15 mouse cellular contexts compared by ENCODE assay signal in genomic region chr2:45693291-45694020, GRCm38 (mm10).
DNase-seq lines count a peak whose midpoint lies in the region; ATAC-seq and TF ChIP-seq lines count a peak whose summit lies in the region.
"Had no signal": no experiment of that assay in that cellular context is flagged by ENCODE, and none has a peak within 500 bp of the region (broad histone marks: within the 10 kb centered on the region; RNA-seq: fewer than 3 reads in every experiment).

No protein-coding gene starts in this region.

- no peak overlapping the region for H3ac ChIP-seq in myocyte (ENCODE audit: control insufficient read depth, insufficient read length)

- H3K27ac ChIP-seq in layer of hippocampus, adult 2 months: 0 out of 2 replicates have a peak overlapping the region, but pooled peaks have one; percentile 9
- H3K27ac ChIP-seq: embryonic facial prominence, embryonic 12.5 days; hindbrain, embryonic 14.5 days had no signal

- peak; percentile 28 for ATAC-seq in granulocyte monocyte progenitor cell, adult 5-6 weeks (replicated peaks; ENCODE audit: poor library complexity, severe bottlenecking)
- ATAC-seq: intestine, postnatal 0 days; liver, postnatal 0 days had no signal

- no peak overlapping the region for H3K4me3 ChIP-seq in layer of hippocampus, adult 2 months
- H3K4me3 ChIP-seq in myocyte: no peak overlapping the region
- H3K4me3 ChIP-seq: embryonic facial prominence, embryonic 12.5 days had no signal

- no peaks in the 10 kb centered on the region for H3K36me3 ChIP-seq in myocyte (ENCODE audit: control insufficient read depth, insufficient read depth)
- H3K36me3 ChIP-seq: embryonic facial prominence, embryonic 12.5 days had no signal

- H3K79me2 ChIP-seq in myocyte (ENCODE audit: control insufficient read depth, insufficient read depth): no peaks in the 10 kb centered on the region

- TF ChIP-seq CTCF in layer of hippocampus, adult 2 months (conservative IDR thresholded peaks at IDR 0.05): no peak

- peak overlapping the region; percentile 5 for H3K4me2 ChIP-seq in myocyte (ENCODE audit: low read depth)
- H3K4me2 ChIP-seq: embryonic facial prominence, embryonic 12.5 days; hindbrain, embryonic 14.5 days had no signal

- peak; percentile 89 for DNase-seq in heart, adult 11 months
- no peak for DNase-seq in heart, postnatal 25 days (ENCODE audit: low spot score)
- no peak for DNase-seq in layer of hippocampus, adult 2 months (ENCODE audit: low spot score in 2 of 2)
- DNase-seq in layer of hippocampus, adult 9-10 months (ENCODE audit: low spot score): no peak
- no peak for DNase-seq in MN1 (ENCODE audit: low spot score)
- DNase-seq: cerebellum, postnatal 25 days; gastrocnemius, postnatal 36 days; liver, postnatal 0 days; lung, postnatal 4 days; right cerebral cortex, postnatal 4 days had no signal

- no peaks in the 10 kb centered on the region for H3K27me3 ChIP-seq in myocyte (ENCODE audit: control insufficient read depth, insufficient read depth, insufficient read length)
- H3K27me3 ChIP-seq: embryonic facial prominence, embryonic 12.5 days had no signal

- intact Hi-C loops in heart, postnatal 25 days (cut with DNase I): no loop called here

- no peak for TF ChIP-seq POLR2A in myocyte (IDR thresholded peaks at IDR 0.05; ENCODE audit: insufficient read length, low read depth)

TF ChIP-seq in myocyte, 11 proteins besides CTCF, POLR2A, EP300 and RAD21:
- TF ChIP-seq CEBPB (IDR thresholded peaks at IDR 0.05; ENCODE audit: insufficient read depth, poor library complexity, severe bottlenecking): no peak
- TF ChIP-seq SRF (IDR thresholded peaks at IDR 0.05; ENCODE audit: control insufficient read depth, insufficient read length, low read depth): no peak
- TF ChIP-seq REST (IDR thresholded peaks at IDR 0.05; ENCODE audit: insufficient read depth, insufficient read length): no peak
- TF ChIP-seq E2F4 (IDR thresholded peaks at IDR 0.05; ENCODE audit: insufficient read depth): no peak
- no peak for TF ChIP-seq MYOD1 (IDR thresholded peaks at IDR 0.05; ENCODE audit: control insufficient read depth in 1 of 3, insufficient read length in 2 of 3, low read depth in 2 of 3)
- no peak for TF ChIP-seq TCF12 (IDR thresholded peaks at IDR 0.05; ENCODE audit: insufficient read depth, poor library complexity, severe bottlenecking)
- no peak for TF ChIP-seq MYOG (IDR thresholded peaks at IDR 0.05; ENCODE audit: control insufficient read depth in 1 of 3, insufficient read depth in 1 of 3, insufficient read length in 2 of 3, low read depth in 2 of 3)
- TF ChIP-seq POLR2AphosphoS2 (IDR thresholded peaks at IDR 0.05; ENCODE audit: insufficient read length, low read depth): no peak
- TF ChIP-seq USF1 (IDR thresholded peaks at IDR 0.05; ENCODE audit: low read depth): no peak
- no peak for TF ChIP-seq TCF3 (IDR thresholded peaks at IDR 0.05; ENCODE audit: insufficient read length, low read depth)
- no peak for TF ChIP-seq MAX (IDR thresholded peaks at IDR 0.05; ENCODE audit: low read depth)
